Mouse (Mus musculus) retina, adult 2 months (tissue): ENCODE data around the gene Car15.

Experiments used
- DNase-seq: peaks from one replicate; pipeline ENCODE4 v3.0.0-alpha.2; 2012; ENCODE audit warnings: low read depth, low spot score

Car15 gene

DNA sequence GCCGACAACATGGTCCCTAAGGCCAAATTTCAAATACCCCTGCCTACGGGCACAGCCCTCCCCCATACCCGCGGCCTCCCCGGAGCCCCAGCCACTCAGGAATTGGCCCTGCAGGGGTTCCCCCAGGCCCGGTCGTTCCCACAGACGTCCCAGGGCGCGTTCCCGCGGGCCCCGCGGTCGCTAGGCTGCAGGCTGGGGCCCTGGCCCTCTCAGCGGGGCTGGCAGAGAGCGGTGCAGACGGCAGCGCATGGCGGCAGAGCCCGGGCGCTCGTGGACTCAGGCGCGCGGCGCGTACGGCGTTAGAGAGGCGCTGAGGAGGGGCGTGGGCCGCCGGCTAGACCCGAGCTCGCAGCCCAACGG lies 4.9 kb downstream of the Car15 start:
- no peak for DNase-seq

DNA sequence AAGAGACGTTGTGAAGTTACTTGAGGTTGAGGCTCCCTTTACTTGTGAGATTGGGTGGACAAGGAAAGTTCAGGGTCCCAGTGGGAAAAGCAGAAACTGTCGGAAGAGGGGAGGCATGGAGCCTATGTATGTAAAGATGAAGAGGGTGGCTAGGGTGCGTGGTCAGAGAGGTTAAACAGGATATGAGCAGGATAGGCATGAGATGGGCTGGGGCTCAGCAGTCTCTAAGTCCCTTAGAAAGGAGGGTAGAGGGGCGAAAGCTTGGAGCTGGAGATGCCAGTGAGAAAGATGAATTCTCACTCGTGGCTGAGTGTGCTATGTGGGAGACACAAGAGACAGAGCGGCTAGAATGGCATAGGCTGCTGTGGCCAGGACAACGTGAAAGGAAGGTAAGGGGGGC lies 5.3 kb downstream of the Car15 start, which contains the start of gene B830017H08Rik:
Gene B830017H08Rik, plus strand, starts transcription at position 301 of the 400 bp plus-strand sequence.
- DNase-seq: no peak

GRCm38 (mm10) chr16:17831781-17832180 lies 6.4 kb downstream of the Car15 start:
- DNase-seq: no peak

GRCm38 (mm10) chr16:17830385-17831178 lies 7.6 kb downstream of the Car15 start:
- DNase-seq: no peak

- DNase-seq: no peak
Observed at GRCm38 (mm10) chr16:17828867-17829266, 9.3 kb downstream of the Car15 start.

DNA sequence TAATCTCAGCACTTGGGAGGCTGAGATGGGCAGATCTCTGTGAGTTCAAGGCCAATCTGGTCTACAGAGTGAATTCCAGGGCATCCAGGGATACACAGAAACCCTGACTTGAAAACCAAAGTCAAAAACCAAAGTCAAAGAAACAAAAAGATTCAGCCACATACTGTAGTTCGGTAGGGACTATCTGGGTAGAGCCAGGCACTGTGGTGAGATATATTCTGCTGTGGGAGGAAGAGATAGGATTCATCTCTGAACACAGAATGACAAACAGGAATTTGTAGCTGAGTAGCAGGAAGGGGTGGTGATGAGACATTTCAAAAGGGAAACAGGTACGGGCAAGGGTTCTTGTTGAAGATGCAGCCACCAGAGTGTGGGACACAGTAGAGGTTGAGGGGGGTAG lies 9.9 kb downstream of the Car15 start:
- DNase-seq: no peak

GRCm38 (mm10) chr16:17826500-17826899 lies 11.7 kb downstream of the Car15 start:
- no peak for DNase-seq

DNA sequence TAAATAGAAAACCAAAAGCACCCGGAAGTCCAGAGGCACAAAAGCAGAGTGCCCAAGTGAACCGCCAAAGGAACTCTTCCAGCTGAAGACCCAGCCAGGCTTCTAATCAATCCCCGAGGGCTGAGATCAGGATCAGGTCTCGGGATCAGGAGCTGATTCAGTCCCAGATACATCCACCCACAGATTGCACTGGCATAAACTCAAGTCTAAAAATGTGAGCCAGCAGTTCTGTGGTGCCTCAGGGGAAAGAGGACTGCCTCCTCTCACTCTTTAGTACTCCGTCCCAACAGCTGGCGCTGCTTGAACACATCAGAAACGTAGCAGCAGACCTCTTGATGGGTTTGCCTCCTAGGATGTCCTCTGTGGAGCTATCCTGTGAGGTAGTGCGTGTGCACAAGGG lies 21.6 kb downstream of the Car15 start:
- DNase-seq: no peak

DNA sequence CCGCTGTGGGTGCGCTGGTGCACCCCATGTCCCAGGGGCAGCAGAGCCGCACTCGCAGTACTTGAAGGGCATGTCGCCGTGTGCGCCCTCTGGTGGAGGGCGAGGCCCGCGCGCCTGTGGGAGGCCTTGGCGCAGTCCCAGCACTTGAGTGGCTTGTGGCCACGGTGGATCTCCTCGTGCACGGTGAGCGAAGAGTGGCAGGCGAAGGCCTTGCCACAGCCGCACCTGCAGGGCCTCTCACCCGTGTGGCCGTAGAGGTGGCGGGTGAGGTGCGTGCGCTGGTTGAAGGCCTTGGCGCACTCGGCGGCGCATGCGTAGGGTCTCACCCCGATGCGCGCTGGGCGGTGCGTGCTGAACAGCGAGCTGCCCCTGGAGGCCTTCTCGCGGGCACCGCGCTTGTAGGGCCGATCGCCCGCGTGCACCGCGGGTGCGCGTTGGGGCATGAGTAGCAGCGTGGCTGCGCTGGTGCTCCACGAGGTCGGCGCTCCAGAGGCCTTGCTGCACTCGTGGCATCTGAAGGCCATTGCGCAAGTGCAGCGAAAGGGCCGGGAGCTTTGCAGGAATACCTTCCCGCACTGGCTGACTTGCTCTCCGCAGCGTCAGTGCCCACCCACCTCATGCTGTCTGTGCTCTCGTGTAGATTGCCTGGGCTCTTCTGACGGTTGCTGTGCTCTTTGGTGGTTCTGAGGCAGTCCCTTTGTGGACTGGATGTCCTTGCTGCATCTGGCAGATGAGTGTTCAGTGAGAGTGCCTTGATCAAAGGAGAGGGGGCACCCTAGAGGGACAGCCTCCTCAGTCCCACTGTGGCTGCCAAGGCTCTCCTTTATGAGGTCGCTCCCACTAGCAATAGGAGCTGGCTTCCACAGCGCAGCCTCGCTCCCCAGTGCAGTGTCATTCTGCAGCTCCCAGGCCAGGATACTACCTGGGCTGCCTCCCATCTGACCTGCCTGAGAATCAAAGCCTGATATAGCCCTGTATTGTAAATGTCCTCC lies 22.5 kb downstream of the Car15 start:
- no peak for DNase-seq

DNA sequence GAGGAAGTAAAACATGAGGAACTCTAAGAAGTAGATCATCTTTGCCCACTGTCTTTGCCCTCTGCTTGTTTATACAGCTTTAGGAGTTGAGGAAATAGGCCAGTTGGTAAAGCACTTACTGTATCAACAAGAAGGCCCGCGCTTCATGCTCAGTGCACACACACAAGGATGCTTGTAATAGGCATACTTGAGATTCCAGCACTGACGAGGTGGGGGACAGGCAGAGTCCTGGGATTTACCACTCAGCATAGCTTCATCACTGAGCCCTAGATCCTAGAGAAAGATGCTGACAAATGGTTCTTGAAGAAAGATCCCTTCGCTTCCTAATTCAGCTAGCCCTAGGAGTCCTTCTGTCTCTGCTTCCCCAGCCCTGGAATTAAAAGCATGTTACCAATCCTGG lies 25.0 kb downstream of the Car15 start:
- no peak for DNase-seq

DNA sequence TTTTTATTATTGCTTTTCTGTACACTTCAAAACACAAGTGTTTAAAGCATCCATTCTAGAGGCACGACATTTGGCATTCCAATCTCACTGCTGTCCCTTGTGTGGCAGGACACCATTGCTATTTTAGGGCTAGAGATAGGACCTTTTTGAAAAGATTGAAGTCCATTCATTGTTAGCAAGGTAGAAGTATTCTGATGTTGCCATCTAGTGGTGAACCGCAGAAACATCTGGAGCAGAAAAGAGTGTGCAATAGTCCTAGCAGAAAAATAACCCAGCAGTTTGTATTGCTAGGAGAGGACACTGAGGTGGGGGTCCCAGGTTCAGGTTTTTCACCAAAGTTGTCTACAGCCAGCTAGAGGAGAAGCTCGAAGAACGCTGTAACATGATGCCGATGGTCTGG lies 26.0 kb downstream of the Car15 start:
- no peak for DNase-seq

DNA sequence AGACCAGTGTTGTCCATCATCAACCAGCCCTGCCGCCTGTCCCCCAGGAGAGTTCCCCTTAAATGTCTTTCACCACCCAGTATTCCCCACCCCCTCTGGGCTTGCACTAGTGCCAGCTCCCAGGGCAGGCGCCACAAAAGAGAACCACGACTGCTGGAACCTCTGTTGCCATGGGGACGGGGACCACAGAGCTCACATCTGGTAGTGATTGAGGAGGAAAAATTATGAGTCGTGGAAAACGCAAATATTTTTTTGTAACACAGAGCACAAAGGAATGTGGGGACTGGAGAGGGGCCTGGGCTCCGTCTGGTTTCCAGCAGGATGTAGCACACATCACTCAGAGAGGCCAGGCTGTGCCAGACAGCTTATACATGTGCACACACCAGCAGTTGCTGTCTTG lies 28.5 kb downstream of the Car15 start:
- no peak for DNase-seq

DNA sequence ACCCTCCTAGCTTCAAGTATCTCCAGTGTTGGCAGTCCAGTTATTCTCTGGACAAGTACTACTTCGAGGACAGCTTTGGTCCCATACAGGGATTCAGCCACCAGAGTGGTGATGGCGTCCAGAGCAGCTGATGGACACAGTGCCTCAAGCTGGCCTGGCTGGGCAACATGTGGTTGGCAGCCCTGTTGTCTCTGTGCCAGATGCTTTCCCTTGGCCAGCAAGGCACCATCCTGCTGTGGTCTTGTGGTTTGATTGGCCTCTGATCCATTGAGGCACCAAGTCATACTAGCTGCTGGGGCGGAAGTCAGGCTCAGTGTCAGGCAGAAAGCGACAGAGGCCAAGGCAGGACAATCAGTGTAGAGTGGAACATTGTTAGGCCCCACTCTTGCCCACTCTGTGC lies 29.0 kb downstream of the Car15 start:
- no peak for DNase-seq

DNA sequence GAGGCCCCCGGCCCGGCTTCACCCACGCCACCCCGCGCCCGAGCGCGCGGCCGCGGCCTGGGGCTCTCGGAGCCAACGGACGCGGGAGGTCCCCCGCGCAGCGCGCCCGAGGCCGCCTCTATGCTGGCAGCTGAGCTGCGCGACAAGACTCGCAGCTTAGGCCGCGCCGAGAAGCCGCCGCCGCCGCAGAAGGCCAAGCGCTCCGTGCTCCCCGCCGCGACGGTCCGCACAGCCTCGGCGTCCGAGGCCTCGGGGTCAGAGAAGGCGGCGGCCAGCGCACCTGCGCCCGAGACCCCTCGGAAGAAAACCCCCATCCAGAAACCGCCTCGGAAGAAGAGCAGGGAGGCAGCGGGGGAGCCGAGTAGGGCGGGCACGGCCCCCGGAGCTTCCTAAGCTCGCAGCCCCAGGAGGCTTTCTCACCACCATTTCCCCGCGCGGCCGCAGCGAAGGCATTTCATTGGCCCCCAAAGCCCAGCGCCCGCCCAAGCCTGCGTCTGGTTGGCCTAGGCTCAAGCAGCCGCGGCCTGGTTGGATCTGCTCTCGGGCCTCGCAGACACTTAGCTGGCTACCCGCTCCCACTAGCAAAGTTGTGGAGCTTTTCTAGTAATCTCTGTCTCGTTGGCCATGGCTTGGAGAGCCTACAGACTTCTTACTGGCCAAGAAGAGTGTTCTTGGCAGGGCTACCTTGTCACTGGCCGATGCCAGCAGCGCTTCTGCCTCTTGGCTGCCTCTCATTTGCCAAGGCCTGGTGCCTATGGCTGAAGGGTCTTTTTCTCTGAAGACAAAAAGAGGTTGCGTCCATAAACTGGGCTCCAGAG lies 30.8 kb downstream of the Car15 start:
- peak; percentile 65 for DNase-seq

- no peak for DNase-seq
Observed at GRCm38 (mm10) chr16:17806581-17807191, 31.5 kb downstream of the Car15 start.

DNA sequence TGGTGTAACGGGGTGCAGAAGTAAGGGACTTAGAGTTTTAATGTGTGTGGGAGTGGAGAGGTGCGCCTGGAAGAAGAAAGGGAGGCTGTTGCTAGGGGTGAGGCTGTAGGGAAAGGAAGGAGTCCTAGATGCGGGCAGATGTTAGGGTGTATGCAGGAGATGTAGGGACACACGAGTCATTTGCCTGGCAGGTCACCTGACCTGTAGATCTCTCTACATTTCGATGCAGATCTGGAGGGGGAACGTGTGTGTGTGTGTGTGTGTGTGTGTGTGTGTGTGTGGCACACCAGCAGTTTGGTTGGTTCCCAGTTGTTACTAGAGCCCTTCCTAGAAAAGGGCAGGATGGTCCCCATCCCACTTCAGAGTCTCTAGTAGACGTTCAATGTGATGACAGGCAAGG lies 33.2 kb downstream of the Car15 start:
- no peak for DNase-seq

- no peak for DNase-seq
Observed at GRCm38 (mm10) chr16:17804449-17804912, 33.7 kb downstream of the Car15 start.

GRCm38 (mm10) chr16:17803675-17804448 lies 34.3 kb downstream of the Car15 start:
- DNase-seq: no peak

- DNase-seq: no peak
Observed at GRCm38 (mm10) chr16:17802839-17803674, 35.1 kb downstream of the Car15 start.

DNA sequence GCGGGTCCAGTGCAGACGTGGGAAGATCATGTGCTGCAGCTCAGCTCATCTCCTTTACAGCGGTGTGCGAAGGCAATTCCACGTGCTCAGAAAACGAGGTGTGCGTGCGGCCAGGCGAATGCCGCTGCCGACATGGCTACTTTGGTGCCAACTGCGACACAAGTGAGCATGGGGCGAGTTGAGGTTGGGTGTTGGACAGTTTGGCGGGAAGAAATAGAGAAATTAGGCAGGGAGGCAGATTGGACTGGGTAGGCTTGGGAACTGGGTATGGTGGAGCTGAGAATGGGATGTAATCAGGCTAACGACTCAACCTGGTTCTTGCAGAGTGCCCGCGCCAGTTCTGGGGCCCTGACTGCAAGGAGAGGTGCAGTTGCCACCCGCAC lies 35.7 kb downstream of the Car15 start:
- DNase-seq: no peak
